Mouse (Mus musculus) lung, embryonic 16.5 days (tissue): Measurements from ENCODE around the gene Sft2d2. TPM values are rescaled to one million over a fixed set of nuclear protein-coding genes. Genes with fewer than 3 reads are reported as not detected.

Experiments
- ATAC-seq: fragments of 200-750 bp; cut with Nextera tagmentation; 2 replicates; pipeline ENCODE4 v1.8.0; 2017; ENCODE audit warnings: low read depth, mild to moderate bottlenecking, moderate library complexity
- H3K27ac ChIP-seq: fragments of 300-500 bp; sonication (generic); 2 replicates; pipeline ENCODE4 v1.5.1; 2014; ENCODE audit warnings: mild to moderate bottlenecking, control low read depth, low read length
- H3K27me3 ChIP-seq: fragments of 300-500 bp; sonication (generic); 2 replicates; pipeline ENCODE4 v1.6.1; 2014; ENCODE audit warnings: low read depth, low read length, mixed read lengths; ENCODE audit not compliant: control insufficient read depth, insufficient read depth
- H3K36me3 ChIP-seq: fragments of 300-500 bp; sonication (generic); 2 replicates; pipeline ENCODE4 v1.6.1; 2014; ENCODE audit warnings: low read length; ENCODE audit not compliant: control insufficient read depth, insufficient read depth
- H3K4me1 ChIP-seq: fragments of 300-500 bp; sonication (generic); replicated peaks from 2 replicates; pipeline ENCODE4 v1.6.1; 2014; ENCODE audit warnings: low read length, mixed read lengths; ENCODE audit not compliant: control insufficient read depth, insufficient read depth
- H3K4me2 ChIP-seq: fragments of 300-500 bp; sonication (generic); 2 replicates; pipeline ENCODE4 v1.6.1; 2014; ENCODE audit warnings: low read depth, low read length, control low read depth
- H3K4me3 ChIP-seq: fragments of 300-500 bp; sonication (generic); 2 replicates; pipeline ENCODE4 v1.5.1; 2014; ENCODE audit warnings: mild to moderate bottlenecking, low read length, control low read depth
- H3K9ac ChIP-seq: fragments of 300-500 bp; sonication (generic); 2 replicates; pipeline ENCODE4 v1.6.1; 2014; ENCODE audit warnings: low read length, control low read depth
- H3K9me3 ChIP-seq: fragments of 300-500 bp; sonication (generic); 2 replicates; pipeline ENCODE4 v1.6.1; 2016; ENCODE audit warnings: low read length; ENCODE audit not compliant: control insufficient read depth
- WGBS: fragments of 180-500 bp; shearing (Covaris S2); extraction: QIAGEN DNeasy Blood & Tissue Kit; methylation state at CpG from one replicate; pipeline ENCODE4 v1.1.7; 2014; 5-methylcytosine and 5-hydroxymethylcytosine counted together
- polyA plus RNA-seq: library from polyadenylated mRNA; unstranded; fragments of >200 nt; fragmentation: Nextera tagmentation; extraction: Ambion mirVana; gene quantifications from 2 replicates; pipeline ENCODE4 v1.2.1, GENCODE M21; 2015

The Sft2d2 gene
- polyA plus RNA-seq, 1 experiment from 2014 or later, result 22.4 TPM

DNA sequence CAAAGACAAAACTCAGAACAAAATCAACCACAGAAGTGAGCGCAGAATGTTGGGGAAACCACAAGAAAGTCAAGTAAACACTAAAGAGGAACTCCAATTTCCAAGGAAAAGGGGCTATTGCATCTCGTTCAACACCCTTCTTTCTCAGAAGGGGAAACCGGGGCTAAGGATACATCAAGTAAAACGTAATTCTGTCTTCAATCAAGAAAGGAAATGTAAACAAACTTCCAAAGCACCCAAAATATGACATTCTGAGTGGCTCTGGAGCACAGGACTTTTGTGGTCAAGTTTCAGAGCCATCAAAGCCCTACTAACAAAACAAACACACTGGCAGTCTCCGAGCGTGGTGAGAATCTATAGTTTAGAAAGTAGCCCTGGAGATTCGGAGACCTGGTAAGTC is 812 bp downstream of the Sft2d2 start:
- H3K9ac ChIP-seq, result peak overlapping the region; percentile 82
- no peaks in the 10 kb centered on the region for H3K36me3 ChIP-seq
- H3K4me1 ChIP-seq, result peaks cover 2% of the 10 kb centered on the region; the same call in 1 of the 2 replicates
- ATAC-seq, result no peak
- H3K27ac ChIP-seq, result peak overlapping the region; percentile 89
- peak overlapping the region; percentile 75 for H3K4me3 ChIP-seq
- H3K9me3 ChIP-seq, result no peaks in the 10 kb centered on the region
- H3K27me3 ChIP-seq, result no peaks in the 10 kb centered on the region
- WGBS, result 7% methylated on average over 7 of the region's 7 CpGs
- peak overlapping the region; percentile 91 for H3K4me2 ChIP-seq

DNA sequence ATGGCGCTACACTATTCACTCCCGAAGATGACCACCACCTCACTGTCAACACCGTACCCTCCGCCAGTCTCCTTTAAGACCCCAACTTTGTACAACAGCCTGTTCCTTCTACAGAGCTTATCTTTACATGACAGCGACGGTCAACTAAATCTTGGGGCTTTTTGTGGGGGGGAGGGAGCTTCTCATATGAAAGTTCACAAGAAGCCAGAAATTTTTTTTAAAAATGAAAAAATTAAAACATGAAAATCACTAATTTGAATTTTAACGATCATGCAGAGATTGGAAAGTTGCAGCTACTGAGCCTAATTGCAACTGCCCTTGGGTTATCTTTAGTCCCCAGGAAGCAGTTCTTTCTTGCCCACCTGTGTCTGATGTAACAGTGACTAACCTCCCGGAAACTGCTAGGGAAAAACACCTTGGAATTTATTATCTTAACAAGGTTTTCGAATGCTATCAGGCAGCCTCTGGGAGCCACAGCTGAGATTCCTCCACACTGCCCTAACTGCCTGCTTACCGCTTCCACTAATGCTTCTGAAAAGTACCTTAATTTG is 1.4 kb downstream of the Sft2d2 start:
- Histone ChIP-seq H3K4me3 (peak overlapping the region; percentile 75), H3K9ac (peak overlapping the region; percentile 82; the same call in 1 of the 2 replicates), H3K27ac (no peak overlapping the region), H3K4me1 (peaks cover 2% of the 10 kb centered on the region; the same call in 1 of the 2 replicates), H3K4me2 (peak overlapping the region; percentile 91), H3K27me3 (no peaks in the 10 kb centered on the region), H3K36me3 (no peaks in the 10 kb centered on the region), H3K9me3 (no peaks in the 10 kb centered on the region)
- WGBS, result 37% methylated on average over 10 of the region's 10 CpGs
- no peak for ATAC-seq

DNA sequence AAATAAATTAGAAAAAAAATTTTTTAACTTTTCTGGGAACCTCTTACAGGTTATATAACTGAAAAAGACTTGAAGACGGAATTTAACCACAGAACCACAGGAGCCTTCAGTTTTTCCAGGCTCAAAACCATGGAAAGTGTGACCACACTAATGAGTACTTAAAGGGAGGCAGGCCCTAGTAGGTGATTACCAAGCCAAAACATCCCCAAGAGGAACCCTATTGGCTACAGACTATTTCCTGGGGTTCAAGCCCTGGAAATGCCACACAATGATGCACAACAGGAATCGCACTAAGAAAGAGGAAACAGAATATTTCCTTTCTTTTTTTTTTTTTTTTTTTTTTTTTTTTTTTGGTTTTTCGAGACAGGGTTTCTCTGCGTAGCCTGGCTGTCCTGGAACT is 2.1 kb downstream of the Sft2d2 start:
- no peak for ATAC-seq
- no peaks in the 10 kb centered on the region for H3K9me3 ChIP-seq
- H3K9ac ChIP-seq, result no peak overlapping the region
- peak overlapping the region; percentile 91; the same call in 1 of the 2 replicates for H3K4me2 ChIP-seq
- H3K4me3 ChIP-seq, result no peak overlapping the region
- H3K4me1 ChIP-seq, result peaks cover 2% of the 10 kb centered on the region; the same call in 1 of the 2 replicates
- no peaks in the 10 kb centered on the region for H3K36me3 ChIP-seq
- 71% methylated on average over 4 of the region's 4 CpGs for WGBS
- H3K27ac ChIP-seq, result no peak overlapping the region
- H3K27me3 ChIP-seq, result no peaks in the 10 kb centered on the region

DNA sequence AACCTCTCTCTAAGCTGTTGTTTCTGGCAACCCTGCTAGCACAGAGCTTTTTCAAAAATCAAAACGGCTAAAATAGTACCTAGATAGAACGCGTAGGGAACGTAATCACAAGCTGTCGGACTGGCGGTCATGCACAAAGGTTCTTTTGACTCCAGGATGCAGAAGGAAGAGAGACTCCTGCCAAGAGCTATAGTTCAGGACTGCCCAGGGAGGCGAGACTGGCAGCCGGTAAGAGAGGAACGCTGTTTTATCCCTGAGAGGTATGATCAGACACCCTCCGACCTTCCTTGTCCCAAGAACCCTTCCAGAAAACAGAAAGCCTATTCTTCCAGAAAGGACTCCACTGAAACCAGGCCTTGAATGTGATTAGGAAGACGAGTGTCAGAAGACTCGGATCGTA is 2.6 kb downstream of the Sft2d2 start:
- Histone ChIP-seq H3K36me3 (no peaks in the 10 kb centered on the region), H3K27me3 (no peaks in the 10 kb centered on the region), H3K4me3 (no peak overlapping the region), H3K9me3 (no peaks in the 10 kb centered on the region), H3K4me1 (peaks cover 2% of the 10 kb centered on the region; the same call in 1 of the 2 replicates), H3K9ac (no peak overlapping the region), H3K4me2 (no peak overlapping the region), H3K27ac (no peak overlapping the region)
- 66% methylated on average over 13 of the region's 13 CpGs for WGBS
- ATAC-seq, result no peak

DNA sequence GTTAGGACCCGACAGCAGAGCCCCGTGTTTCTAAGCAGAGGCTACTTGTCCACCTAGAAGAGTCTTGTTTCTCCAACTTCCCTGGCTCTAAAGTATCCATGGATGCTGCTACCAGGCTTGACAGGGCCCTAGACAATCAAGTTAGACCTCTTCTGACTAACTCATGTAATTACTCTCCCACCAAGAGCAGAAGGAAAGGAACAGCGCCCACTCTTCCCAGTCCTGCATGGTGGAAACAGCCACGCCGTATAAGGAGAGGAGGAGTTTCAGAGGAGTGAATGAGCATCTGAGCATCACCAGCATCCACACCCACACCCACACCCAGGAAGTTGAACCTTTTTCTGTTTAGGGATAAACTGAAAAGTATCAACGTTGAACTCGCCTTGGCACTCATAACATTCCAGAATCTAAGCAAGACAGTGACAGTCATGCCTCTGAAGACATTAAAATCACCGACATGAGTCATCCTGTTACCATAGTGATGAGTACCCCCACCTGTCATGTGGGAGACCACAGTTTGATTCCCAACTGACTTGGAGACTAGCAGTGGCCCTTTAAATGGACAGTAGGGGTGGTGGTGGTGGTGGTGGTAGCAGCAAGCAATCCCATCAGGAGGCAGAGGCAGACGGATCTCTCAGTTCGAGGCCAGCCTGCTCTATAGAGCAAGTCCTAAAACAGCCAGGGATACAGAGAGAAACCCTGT is 3.5 kb downstream of the Sft2d2 start:
- WGBS, result 89% methylated on average over 10 of the region's 10 CpGs
- Histone ChIP-seq H3K4me3 (no peak overlapping the region), H3K4me2 (no peak overlapping the region), H3K27ac (no peak overlapping the region), H3K9ac (no peak overlapping the region), H3K4me1 (peaks cover 2% of the 10 kb centered on the region; the same call in 1 of the 2 replicates), H3K36me3 (no peaks in the 10 kb centered on the region), H3K9me3 (no peaks in the 10 kb centered on the region), H3K27me3 (no peaks in the 10 kb centered on the region)
- ATAC-seq, result no peak

DNA sequence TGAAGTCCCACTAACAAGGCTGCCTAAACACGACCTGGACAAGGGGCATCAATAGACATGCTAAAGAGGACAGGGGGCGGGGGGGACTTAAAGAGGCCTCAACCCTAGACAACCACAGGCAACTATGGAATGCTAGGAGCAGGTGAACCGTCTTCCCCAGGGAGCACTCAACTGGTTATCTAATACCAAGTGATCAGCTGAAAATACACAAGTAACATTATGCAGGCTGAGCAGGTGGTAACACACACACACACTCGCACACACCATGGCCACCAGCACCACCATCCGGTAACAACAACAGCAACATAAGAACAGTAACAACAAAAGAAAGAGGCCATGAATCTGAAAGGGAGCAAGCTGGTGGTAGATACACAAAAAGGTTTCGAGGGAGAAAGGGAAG is 4.2 kb downstream of the Sft2d2 start:
- Histone ChIP-seq H3K4me2 (no peak overlapping the region), H3K4me3 (no peak overlapping the region), H3K9ac (no peak overlapping the region), H3K36me3 (no peaks in the 10 kb centered on the region), H3K4me1 (peaks cover 2% of the 10 kb centered on the region; the same call in 1 of the 2 replicates), H3K27ac (no peak overlapping the region), H3K9me3 (no peaks in the 10 kb centered on the region), H3K27me3 (no peaks in the 10 kb centered on the region)
- WGBS, result 68% methylated on average over 6 of the region's 6 CpGs
- no peak for ATAC-seq

DNA sequence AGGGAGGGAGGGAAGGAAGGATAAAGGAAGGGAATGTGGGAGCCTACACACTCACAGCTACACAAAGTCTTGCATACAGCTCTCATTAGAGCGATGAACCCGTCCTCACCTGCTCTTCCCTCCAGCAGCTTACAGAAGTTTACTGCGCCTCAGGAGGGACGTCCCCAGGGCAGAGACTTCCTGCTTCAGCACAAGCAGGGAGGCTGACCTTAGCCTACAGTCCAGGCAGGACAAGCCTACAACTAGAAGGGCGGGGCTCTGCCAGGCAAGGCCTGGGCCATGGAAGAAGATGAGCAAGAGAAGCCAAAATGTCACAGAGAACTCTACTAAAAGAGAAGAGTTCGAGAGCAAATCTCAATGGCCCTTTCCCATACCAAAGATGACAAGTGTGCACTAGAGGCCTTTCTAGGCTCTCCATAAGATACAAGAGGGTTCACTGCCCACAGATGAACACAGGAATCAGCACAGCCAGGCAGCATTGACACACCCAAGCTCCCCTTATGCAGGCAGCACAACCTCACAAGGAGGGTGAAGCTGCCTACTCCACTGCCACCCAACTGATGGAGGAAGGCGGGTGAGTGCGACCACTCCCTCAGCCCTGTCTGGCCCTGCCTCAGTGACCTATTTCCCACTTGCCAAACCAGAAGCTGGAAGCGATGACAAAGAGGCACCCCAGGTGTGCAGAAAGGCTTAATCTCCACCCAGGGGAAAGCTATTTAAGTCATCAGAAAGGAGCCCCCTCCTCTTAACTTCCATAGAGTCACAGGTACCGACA is 5.2 kb downstream of the Sft2d2 start:
- Histone ChIP-seq H3K9ac (no peak overlapping the region), H3K27ac (no peak overlapping the region), H3K27me3 (no peaks in the 10 kb centered on the region), H3K36me3 (no peaks in the 10 kb centered on the region; the same call in 1 of the 2 replicates), H3K4me2 (no peak overlapping the region), H3K4me1 (no peaks in the 10 kb centered on the region; the same call in 1 of the 2 replicates), H3K4me3 (no peak overlapping the region), H3K9me3 (no peaks in the 10 kb centered on the region)
- WGBS, result 80% methylated on average over 9 of the region's 10 CpGs
- ATAC-seq, result no peak

DNA sequence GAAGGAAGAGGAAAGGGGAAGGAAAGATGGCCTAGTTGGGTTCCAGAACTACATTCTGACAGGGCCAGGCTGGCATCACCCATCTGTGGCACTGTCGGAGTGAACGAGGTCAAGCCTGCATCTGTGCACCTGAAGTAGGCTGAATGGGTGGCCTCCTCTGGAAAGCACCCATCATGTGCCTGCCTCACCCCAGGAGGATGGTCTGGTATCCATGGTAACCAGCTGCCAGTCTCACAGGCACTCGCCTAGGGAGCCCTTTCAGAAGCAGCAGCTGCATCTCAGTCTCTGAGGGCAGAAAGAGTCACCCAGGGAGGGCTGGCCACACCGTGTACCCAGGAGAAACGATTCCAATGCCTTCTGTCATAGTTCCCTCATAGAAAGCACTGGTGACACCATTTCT is 6.9 kb downstream of the Sft2d2 start:
- H3K9ac ChIP-seq, result no peak overlapping the region
- no peak overlapping the region for H3K4me2 ChIP-seq
- no peaks in the 10 kb centered on the region for H3K9me3 ChIP-seq
- ATAC-seq, result no peak
- no peaks in the 10 kb centered on the region; the same call in 1 of the 2 replicates for H3K4me1 ChIP-seq
- no peaks in the 10 kb centered on the region for H3K27me3 ChIP-seq
- 62% methylated on average over 5 of the region's 5 CpGs for WGBS
- no peak overlapping the region for H3K27ac ChIP-seq
- H3K36me3 ChIP-seq, result no peaks in the 10 kb centered on the region; the same call in 1 of the 2 replicates
- no peak overlapping the region for H3K4me3 ChIP-seq

DNA sequence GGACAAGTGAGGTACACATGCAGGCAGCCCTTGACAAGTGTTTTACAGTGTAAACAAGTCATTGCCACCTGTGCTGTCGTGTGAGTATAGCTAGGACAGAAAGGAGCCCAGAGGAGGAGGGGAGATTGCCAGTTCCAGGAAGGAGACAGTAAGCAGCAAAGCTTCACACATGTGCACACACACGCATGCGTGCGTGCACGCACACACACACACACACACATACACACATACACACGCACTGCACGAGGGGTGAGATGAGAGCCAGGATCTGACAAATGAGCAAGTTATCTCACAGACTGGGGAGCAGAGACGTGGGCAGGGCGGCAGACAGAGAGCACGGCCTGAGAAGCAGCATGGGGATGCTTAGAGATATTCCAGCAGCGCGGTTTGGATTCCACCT is 7.7 kb downstream of the Sft2d2 start:
- no peak overlapping the region for H3K9ac ChIP-seq
- WGBS, result 79% methylated on average over 12 of the region's 12 CpGs
- H3K4me1 ChIP-seq, result no peaks in the 10 kb centered on the region
- H3K9me3 ChIP-seq, result no peaks in the 10 kb centered on the region
- no peak for ATAC-seq
- H3K27me3 ChIP-seq, result no peaks in the 10 kb centered on the region
- H3K27ac ChIP-seq, result no peak overlapping the region
- no peak overlapping the region for H3K4me2 ChIP-seq
- no peak overlapping the region for H3K4me3 ChIP-seq
- H3K36me3 ChIP-seq, result no peaks in the 10 kb centered on the region; the same call in 1 of the 2 replicates
